Mouse (Mus musculus) CH12.LX (cell line): Measurements from ENCODE around the gene Olfr60. TPM values are rescaled to one million over a fixed set of nuclear protein-coding genes. Genes with fewer than 3 reads are reported as not detected.

Source experiments
- DNase-seq: peaks from one replicate; pipeline ENCODE4 v3.0.0-alpha.2; 2013; ENCODE audit errors: extremely low read depth
- H3K27ac ChIP-seq: 2 replicates; pipeline ENCODE4 v1.5.1; 2012; ENCODE audit warnings: low read depth, mild to moderate bottlenecking, control low read depth, moderate library complexity; ENCODE audit not compliant: insufficient read depth
- H3K27me3 ChIP-seq: replicated peaks from 2 replicates; pipeline ENCODE3; 2012; ENCODE audit warnings: inconsistent platforms
- H3K36me3 ChIP-seq, 2 experiments: replicated peaks in 1 of 2; 2 replicates each; pipeline versions ENCODE3 to v1.6.1; 2012; ENCODE audit warnings: inconsistent platforms in 1 of 2, low read length in 1 of 2, mild to moderate bottlenecking in 1 of 2, mixed read lengths in 1 of 2, moderate library complexity in 1 of 2; ENCODE audit not compliant: control insufficient read depth in 1 of 2, insufficient read depth in 1 of 2
- H3K4me1 ChIP-seq, 2 experiments: 2 replicates each; pipeline ENCODE4 v1.6.1; 2012; ENCODE audit warnings: inconsistent platforms in 1 of 2, moderate library complexity in 1 of 2; ENCODE audit not compliant: insufficient read depth in 2 of 2, control insufficient read depth in 1 of 2
- H3K4me2 ChIP-seq: 2 replicates; pipeline ENCODE4 v1.6.1; 2012; ENCODE audit warnings: low read depth, mild to moderate bottlenecking, control low read depth; ENCODE audit not compliant: poor library complexity, insufficient read depth, severe bottlenecking
- H3K4me3 ChIP-seq, 3 experiments: fragments of 150-350 bp in 1 of 3; sonication (generic) in 1 of 3; replicated peaks in 1 of 3; 2 replicates each; pipeline versions ENCODE3 to v1.5.1; 2011 to 2012; ENCODE audit warnings: low read depth in 2 of 3, low read length in 2 of 3, mild to moderate bottlenecking in 2 of 3, moderate library complexity in 2 of 3, control low read depth in 1 of 3, improper control_type of control experiment in 1 of 3, inconsistent platforms in 1 of 3, mixed read lengths in 1 of 3; ENCODE audit not compliant: poor library complexity in 1 of 3
- H3K79me2 ChIP-seq: replicated peaks from 2 replicates; pipeline ENCODE4 v1.6.1; 2012; ENCODE audit warnings: mild to moderate bottlenecking, moderate library complexity; ENCODE audit not compliant: control insufficient read depth, poor library complexity, insufficient read depth, severe bottlenecking; ENCODE audit errors: extremely low read depth
- H3K9ac ChIP-seq: 2 replicates; pipeline ENCODE4 v1.6.1; 2012; ENCODE audit warnings: low read depth, mild to moderate bottlenecking, control low read depth, moderate library complexity; ENCODE audit not compliant: insufficient read depth
- H3K9me3 ChIP-seq: replicated peaks from 2 replicates; pipeline ENCODE3; 2012; ENCODE audit warnings: low read length, inconsistent platforms, mixed read lengths
- BHLHE40 ChIP-seq: IDR thresholded peaks from 2 replicates; pipeline ENCODE4 v1.6.1; 2011; ENCODE audit warnings: mild to moderate bottlenecking, low read depth, low read length, improper control_type of control experiment
- CHD2 ChIP-seq: IDR thresholded peaks from 2 replicates; pipeline ENCODE4 v1.6.1; 2011; ENCODE audit warnings: low read length, improper control_type of control experiment
- ELF1 ChIP-seq: IDR thresholded peaks from 2 replicates; pipeline ENCODE4 v1.6.1; 2014; ENCODE audit warnings: low read depth, mild to moderate bottlenecking, inconsistent platforms, low read length, improper control_type of control experiment
- EP300 ChIP-seq: IDR thresholded peaks from 2 replicates; pipeline ENCODE4 v1.6.1; 2011; ENCODE audit warnings: low read length, improper control_type of control experiment
- ETS1 ChIP-seq: conservative IDR thresholded peaks from 2 replicates; pipeline ENCODE4 v1.6.1; 2012; ENCODE audit warnings: low read depth, mild to moderate bottlenecking, inconsistent platforms, low read length, improper control_type of control experiment, moderate library complexity
- GABPA ChIP-seq: IDR thresholded peaks from 2 replicates; pipeline ENCODE4 v1.6.1; 2012; ENCODE audit warnings: low read depth, low read length, improper control_type of control experiment, inconsistent platforms; ENCODE audit not compliant: insufficient replicate concordance
- HCFC1 ChIP-seq: IDR thresholded peaks from 2 replicates; pipeline ENCODE4 v1.6.1; 2012; ENCODE audit warnings: low read depth, mild to moderate bottlenecking, inconsistent platforms, low read length, improper control_type of control experiment
- JUND ChIP-seq: conservative IDR thresholded peaks from 2 replicates; pipeline ENCODE4 v1.6.1; 2011; ENCODE audit warnings: low read depth, low read length, improper control_type of control experiment
- MAX ChIP-seq: IDR thresholded peaks from 2 replicates; pipeline ENCODE4 v1.6.1; 2011; ENCODE audit warnings: low read length, improper control_type of control experiment
- MAZ ChIP-seq: IDR thresholded peaks from 2 replicates; pipeline ENCODE4 v1.6.1; 2012; ENCODE audit warnings: low read depth, mild to moderate bottlenecking, inconsistent platforms, low read length, improper control_type of control experiment, moderate library complexity
- MEF2A ChIP-seq: IDR thresholded peaks from 2 replicates; pipeline ENCODE4 v1.6.1; 2014; ENCODE audit warnings: low read depth, mild to moderate bottlenecking, inconsistent platforms, low read length, improper control_type of control experiment, borderline replicate concordance
- RAD21 ChIP-seq: IDR thresholded peaks from 2 replicates; pipeline ENCODE4 v1.6.1; 2011; ENCODE audit warnings: low read depth, mild to moderate bottlenecking, low read length, improper control_type of control experiment, moderate library complexity
- SIN3A ChIP-seq: IDR thresholded peaks from 2 replicates; pipeline ENCODE4 v1.6.1; 2012; ENCODE audit warnings: low read length, improper control_type of control experiment, inconsistent platforms
- SMC3 ChIP-seq: IDR thresholded peaks from 2 replicates; pipeline ENCODE4 v1.6.1; 2011; ENCODE audit warnings: low read depth, low read length, improper control_type of control experiment
- TBP ChIP-seq: conservative IDR thresholded peaks from 2 replicates; pipeline ENCODE4 v1.6.1; 2011; ENCODE audit warnings: low read depth, low read length, improper control_type of control experiment
- USF2 ChIP-seq: conservative IDR thresholded peaks from 2 replicates; pipeline ENCODE4 v1.6.1; 2011; ENCODE audit warnings: low read depth, low read length, improper control_type of control experiment
- dilution Hi-C: fragments of 300-500 bp; cut with MboI; formaldehyde crosslinking; loops from 2 replicates; pipeline ENCODE4 v1.14.3; 2020; ENCODE audit warnings: low sequenced_read_pairs; ENCODE audit not compliant: extremely low pct_unique_long_range_greater_than_20kb, extremely low pct_ligation_motif_present
- in situ Hi-C: fragments of 300-500 bp; cut with MboI; formaldehyde crosslinking; loops from 3 replicates; pipeline ENCODE4 v1.14.3; 2019; ENCODE audit warnings: low sequenced_read_pairs, low pct_ligation_motif_present, low pct_unique_long_range_greater_than_20kb, mixed read lengths
- polyA plus RNA-seq: library from polyadenylated mRNA; unstranded; fragments of >175 nt; gene quantifications from 2 replicates; pipeline ENCODE4 v1.2.1, GENCODE M21; 2012; ENCODE audit warnings: low read depth; ENCODE audit not compliant: insufficient read length
- total RNA-seq, 2 experiments: library from RNA; depleted of rRNA; stranded (reverse); fragments of 300-350 nt in 1 of 2; fragments of >200 nt in 1 of 2; gene quantifications; 2 replicates each; pipeline ENCODE4 v1.2.3; 2012 to 2014

Olfr60 gene
- total and polyA plus RNA-seq, 3 experiments, result not detected

DNA sequence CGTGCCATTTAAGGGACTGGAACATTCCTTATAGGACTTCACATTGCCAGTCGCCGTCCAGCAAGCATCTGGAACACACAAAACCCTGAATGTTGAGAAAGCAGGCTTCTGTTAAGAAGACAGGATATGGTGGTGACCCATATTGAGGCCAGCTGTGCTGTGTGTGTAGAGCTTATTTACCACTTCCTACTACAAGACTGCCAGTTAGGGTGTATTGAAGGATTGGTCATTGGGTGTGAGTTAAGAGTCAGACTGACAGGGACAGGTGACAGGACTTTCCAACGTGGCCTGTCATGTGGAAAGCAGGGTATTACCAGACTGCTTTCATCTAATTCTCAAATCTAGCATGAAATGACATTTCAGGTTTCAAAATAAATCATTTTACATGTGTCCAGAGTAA, 12.8 kb upstream of the Olfr60 start:
- TF ChIP-seq ETS1 (no peak), JUND (no peak), SMC3 (no peak), MEF2A (no peak), MAX (no peak), EP300 (peak; percentile 12; the same call in 1 of the 2 replicates)
- Histone ChIP-seq H3K36me3 (no peaks in the 10 kb centered on the region), H3K9ac (no peak overlapping the region), H3K4me2 (no peak overlapping the region), H3K79me2 (no peaks in the 10 kb centered on the region), H3K4me1 (no peaks in the 10 kb centered on the region), H3K27me3 (peaks cover 60% of the 10 kb centered on the region), H3K9me3 (no peaks in the 10 kb centered on the region), H3K27ac (no peak overlapping the region), H3K4me3 (no peak overlapping the region)
- dilution Hi-C loops, result no loop called here
- no peak for DNase-seq
- in situ Hi-C loops, result no loop called here

DNA sequence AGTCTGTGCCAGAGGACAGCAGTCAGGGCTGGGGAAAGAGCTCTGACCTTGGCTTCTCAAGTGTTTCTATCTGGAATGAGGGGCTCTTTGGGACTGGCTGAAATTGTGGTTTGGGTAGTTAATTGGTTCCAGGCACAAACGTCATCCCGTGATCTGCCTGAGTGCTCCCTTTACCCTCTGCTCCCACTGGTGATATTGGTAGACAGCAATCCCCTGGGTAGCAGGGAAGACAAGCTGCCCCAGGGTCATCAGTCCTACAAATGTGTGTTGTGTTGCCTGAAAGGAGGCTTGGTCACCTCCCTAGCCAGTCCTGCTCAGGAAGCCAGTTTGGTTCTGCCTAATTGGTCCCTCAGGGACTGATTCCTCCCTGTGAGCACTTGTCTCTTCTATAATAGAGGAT, 27.8 kb downstream of the Olfr60 start, which contains the start of gene Olfr527:
Olfr527 (plus strand) TSS at position 301 of the 400 bp plus-strand sequence.
- no peak within 1 kb of the TSS for H3K4me2 ChIP-seq
- no peak within 1 kb of the TSS for H3K4me3 ChIP-seq
- dilution Hi-C loops, result no loop called here
- no peaks in the 10 kb centered on the region for H3K79me2 ChIP-seq
- no peaks in the 10 kb centered on the region for H3K9me3 ChIP-seq
- DNase-seq, result no peak
- TF ChIP-seq CHD2 (no peak), JUND (no peak), MAZ (no peak), HCFC1 (no peak), SIN3A (no peak), ELF1 (no peak)
- no peaks in the 10 kb centered on the region for H3K4me1 ChIP-seq
- in situ Hi-C loops, result no loop called here
- H3K27ac ChIP-seq, result no peak within 1 kb of the TSS
- no peaks in the 10 kb centered on the region for H3K36me3 ChIP-seq
- H3K9ac ChIP-seq, result no peak within 1 kb of the TSS
- H3K27me3 ChIP-seq, result peaks cover 68% of the 10 kb centered on the region

DNA sequence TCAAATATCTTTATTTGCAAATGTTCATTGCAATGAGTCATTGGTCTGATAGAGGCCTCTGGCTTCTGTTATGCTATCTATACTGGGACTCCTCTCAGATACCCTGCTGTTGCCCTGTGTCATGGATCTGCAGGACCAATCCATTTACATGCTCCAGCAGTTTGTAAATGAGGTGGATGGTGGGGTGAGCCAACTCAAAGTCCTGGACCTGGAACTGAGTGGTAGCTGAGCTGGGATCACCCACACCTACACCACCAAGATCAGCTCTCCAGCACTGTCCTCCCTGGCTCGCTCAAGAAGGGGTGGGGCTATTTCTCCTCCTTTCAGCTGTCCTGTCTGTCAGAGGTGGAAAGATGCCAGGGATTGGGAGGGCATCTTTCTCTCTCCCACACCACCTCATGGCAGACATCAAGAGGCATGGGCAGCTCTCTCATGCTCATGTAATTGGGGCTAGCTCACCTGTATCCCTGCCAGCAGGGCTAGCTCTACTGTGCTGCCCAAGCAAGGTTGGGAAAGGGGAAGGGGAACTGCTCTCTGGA, 31.6 kb downstream of the Olfr60 start:
- H3K4me3 ChIP-seq, result no peak overlapping the region
- H3K4me2 ChIP-seq, result no peak overlapping the region
- dilution Hi-C loops, result no loop called here

More for the DNA sequence above, 31.6 kb downstream of the Olfr60 start:
- TF ChIP-seq TBP (no peak), RAD21 (no peak), EP300 (no peak), BHLHE40 (no peak), GABPA (no peak), USF2 (no peak)
- no peaks in the 10 kb centered on the region for H3K79me2 ChIP-seq
- H3K36me3 ChIP-seq, result no peaks in the 10 kb centered on the region
- H3K9ac ChIP-seq, result no peak overlapping the region
- no peak for DNase-seq
- peaks cover 57% of the 10 kb centered on the region for H3K27me3 ChIP-seq
- in situ Hi-C loops, result no loop called here
- no peaks in the 10 kb centered on the region for H3K4me1 ChIP-seq
- H3K27ac ChIP-seq, result no peak overlapping the region
- no peaks in the 10 kb centered on the region for H3K9me3 ChIP-seq
